Mouse (Mus musculus): ENCODE data around the gene Gfy. TPM values are rescaled to one million over a fixed set of nuclear protein-coding genes. Genes with fewer than 3 reads are reported as not detected.

The Gfy gene
- polyA plus RNA-seq, 1 experiment from 2014 or later, result not detected

DNA sequence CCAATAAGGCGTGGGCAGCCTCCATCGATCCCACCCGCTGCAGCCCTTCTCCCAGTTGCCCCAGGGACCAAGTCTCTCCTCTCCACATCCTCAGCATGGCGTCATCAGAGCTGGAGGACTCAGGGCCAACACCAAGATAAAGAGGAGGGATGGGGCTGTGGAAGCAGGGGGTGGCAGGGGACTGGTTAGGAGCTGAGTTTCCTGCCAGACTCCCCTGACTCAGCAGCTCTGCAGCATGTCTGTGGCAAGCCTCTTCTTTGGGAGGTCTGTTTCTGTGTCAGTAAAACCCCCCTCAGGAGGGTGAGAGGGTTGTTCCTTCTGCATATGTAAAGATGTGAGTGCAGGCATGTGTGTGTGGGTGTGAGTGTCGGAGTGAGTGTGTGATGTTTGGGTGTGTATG, 17.6 kb upstream of the Gfy start:
- no peaks in the 10 kb centered on the region for H3K9me3 ChIP-seq (replicated peaks; ENCODE audit: control insufficient read depth, low read length)
- no peaks in the 10 kb centered on the region for H3K4me1 ChIP-seq (ENCODE audit: control insufficient read depth, insufficient read depth, low read length)
- H3K27ac ChIP-seq (ENCODE audit: low read depth, low read length), result no peak overlapping the region
- H3K36me3 ChIP-seq (ENCODE audit: control insufficient read depth, insufficient read depth, low read length), result no peaks in the 10 kb centered on the region
- ATAC-seq (no peak), DNase-seq (ENCODE audit: low spot score) (no peak)
- no peaks in the 10 kb centered on the region for H3K27me3 ChIP-seq (replicated peaks; ENCODE audit: control insufficient read depth, insufficient read depth, low read length)
- H3K9ac ChIP-seq (ENCODE audit: low read length), result no peak overlapping the region
- H3K4me3 ChIP-seq (ENCODE audit: low read depth, low read length), result no peak overlapping the region
- WGBS, result 71% methylated on average over 5 of the region's 5 CpGs
- no peak overlapping the region for H3K4me2 ChIP-seq (ENCODE audit: low read length)

DNA sequence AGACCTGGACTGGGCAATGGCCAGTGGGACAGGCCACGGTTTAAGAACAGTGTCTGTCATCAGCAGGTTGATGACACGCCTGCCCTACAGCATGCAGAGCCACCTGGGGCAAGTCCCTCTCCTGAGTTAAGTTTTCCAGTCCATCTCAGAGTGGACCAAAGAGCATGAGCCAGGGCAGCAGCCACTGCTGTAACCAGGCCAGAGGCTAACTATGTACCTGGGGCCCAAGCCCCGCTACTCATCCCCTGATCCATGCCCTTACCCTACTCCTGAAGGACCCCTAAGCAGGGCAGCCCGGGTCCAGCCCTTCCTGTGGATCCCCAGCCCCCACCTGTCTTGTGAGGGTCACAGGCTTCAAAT, 16.8 kb upstream of the Gfy start:
- H3K9me3 ChIP-seq (replicated peaks; ENCODE audit: control insufficient read depth, low read length), result no peaks in the 10 kb centered on the region
- WGBS, result 78% methylated on average over 4 of the region's 4 CpGs
- ATAC-seq (no peak), DNase-seq (ENCODE audit: low spot score) (no peak)
- H3K4me1 ChIP-seq (ENCODE audit: control insufficient read depth, insufficient read depth, low read length), result no peaks in the 10 kb centered on the region
- H3K9ac ChIP-seq (ENCODE audit: low read length), result no peak overlapping the region
- H3K36me3 ChIP-seq (ENCODE audit: control insufficient read depth, insufficient read depth, low read length), result no peaks in the 10 kb centered on the region
- H3K4me2 ChIP-seq (ENCODE audit: low read length), result no peak overlapping the region
- H3K27me3 ChIP-seq (replicated peaks; ENCODE audit: control insufficient read depth, insufficient read depth, low read length), result no peaks in the 10 kb centered on the region
- no peak overlapping the region for H3K27ac ChIP-seq (ENCODE audit: low read depth, low read length)
- no peak overlapping the region for H3K4me3 ChIP-seq (ENCODE audit: low read depth, low read length)

DNA sequence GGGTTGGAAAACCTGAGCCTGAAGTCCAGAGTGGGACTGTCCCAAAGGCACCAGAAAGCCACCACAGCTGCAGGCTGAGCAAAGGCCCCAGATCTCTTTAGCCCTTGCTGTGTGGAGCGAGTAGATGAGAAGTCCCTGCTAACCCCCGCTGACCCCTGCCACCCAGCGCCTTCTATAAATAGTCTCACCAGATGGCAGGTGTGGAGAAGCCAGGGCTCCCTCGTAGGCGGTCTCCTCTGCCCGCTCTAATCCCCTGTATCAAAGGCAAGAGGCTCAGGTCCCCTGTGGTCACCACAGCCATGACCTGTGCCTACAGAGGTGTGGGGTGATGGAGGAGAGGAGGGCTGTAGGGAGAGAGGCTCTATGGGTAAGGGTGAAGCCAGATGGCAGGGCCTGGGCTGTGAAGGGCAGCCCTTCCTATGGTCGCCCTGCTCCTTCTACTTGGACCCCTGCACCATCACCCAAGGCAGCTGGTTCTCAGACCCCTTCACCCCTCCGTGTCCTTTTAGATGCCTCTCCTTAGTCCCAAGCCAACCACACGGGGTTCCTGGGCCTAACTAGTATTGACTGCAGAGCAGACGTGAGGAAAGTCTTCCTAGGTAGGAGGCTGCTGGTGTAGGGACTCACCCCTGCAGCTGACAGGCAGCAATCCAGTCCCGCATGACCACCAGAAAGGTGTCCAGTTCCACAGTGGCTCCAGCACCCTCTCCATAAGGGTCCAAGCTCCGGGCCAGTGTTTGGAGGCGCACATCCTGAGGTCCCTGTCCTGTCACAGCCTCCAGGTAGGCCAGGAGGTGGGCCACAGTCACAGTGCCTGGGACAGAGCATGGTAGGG, 16.2 kb upstream of the Gfy start:
- H3K27ac ChIP-seq (ENCODE audit: low read depth, low read length), result no peak overlapping the region
- H3K4me1 ChIP-seq (ENCODE audit: control insufficient read depth, insufficient read depth, low read length), result no peaks in the 10 kb centered on the region
- H3K4me3 ChIP-seq (ENCODE audit: low read depth, low read length), result no peak overlapping the region
- no peaks in the 10 kb centered on the region for H3K9me3 ChIP-seq (replicated peaks; ENCODE audit: control insufficient read depth, low read length)
- no peak overlapping the region for H3K4me2 ChIP-seq (ENCODE audit: low read length)
- no peaks in the 10 kb centered on the region for H3K36me3 ChIP-seq (ENCODE audit: control insufficient read depth, insufficient read depth, low read length)
- H3K27me3 ChIP-seq (replicated peaks; ENCODE audit: control insufficient read depth, insufficient read depth, low read length), result no peaks in the 10 kb centered on the region
- WGBS, result 63% methylated on average over 13 of the region's 13 CpGs
- DNase-seq (ENCODE audit: low spot score), result no peak
- ATAC-seq, result no peak
- H3K9ac ChIP-seq (ENCODE audit: low read length), result no peak overlapping the region

DNA sequence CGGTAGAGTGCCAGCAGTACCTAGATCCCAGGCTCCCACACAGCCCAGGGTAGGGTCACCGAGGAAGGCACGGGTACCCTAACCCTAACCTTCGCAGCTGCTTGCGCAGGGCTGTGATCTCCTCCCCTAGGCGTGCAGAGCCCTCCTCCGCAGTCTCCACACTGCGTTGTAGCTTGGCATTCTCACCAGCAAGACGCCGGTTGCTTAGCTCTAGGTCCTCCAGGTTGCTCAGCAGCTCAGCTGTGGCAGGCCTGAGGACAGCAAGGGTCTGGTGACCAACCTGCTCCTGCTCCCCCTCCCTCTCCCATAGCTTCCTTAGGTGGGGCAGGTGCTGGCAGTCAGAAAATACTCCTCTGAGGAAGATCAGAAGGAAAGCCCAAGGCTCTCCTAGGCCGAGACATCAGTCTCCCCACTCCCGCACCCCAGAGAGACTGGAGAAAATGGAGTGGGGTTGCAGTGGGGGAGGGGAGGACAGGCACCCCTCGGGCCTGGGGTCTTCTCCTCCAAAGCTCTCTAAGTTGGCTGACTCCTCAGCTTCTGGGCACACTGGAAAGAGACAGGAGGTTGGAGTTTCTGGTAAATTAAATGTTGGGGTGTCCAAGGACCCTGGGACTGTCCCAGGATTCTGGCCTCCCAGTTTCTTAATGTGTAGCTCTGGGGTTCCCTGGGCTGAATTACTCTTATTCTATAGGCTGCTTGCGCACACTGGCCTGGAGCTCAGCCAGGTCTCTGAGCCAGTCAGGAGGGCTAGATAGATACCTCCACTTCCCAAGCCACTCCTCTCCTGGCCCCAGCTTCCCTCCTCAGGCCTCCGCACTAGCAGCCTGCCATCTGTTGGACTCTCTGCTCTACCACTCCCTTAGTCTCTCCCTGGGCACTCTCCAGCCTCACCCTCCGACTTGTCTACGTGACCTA, 14.8 kb upstream of the Gfy start:
- H3K27me3 ChIP-seq (replicated peaks; ENCODE audit: control insufficient read depth, insufficient read depth, low read length), result no peaks in the 10 kb centered on the region
- no peak overlapping the region for H3K4me2 ChIP-seq (ENCODE audit: low read length)
- ATAC-seq (no peak), DNase-seq (ENCODE audit: low spot score) (no peak)
- WGBS, result 69% methylated on average over 17 of the region's 17 CpGs
- no peak overlapping the region for H3K4me3 ChIP-seq (ENCODE audit: low read depth, low read length)
- no peak overlapping the region for H3K9ac ChIP-seq (ENCODE audit: low read length)
- H3K27ac ChIP-seq (ENCODE audit: low read depth, low read length), result no peak overlapping the region
- H3K4me1 ChIP-seq (ENCODE audit: control insufficient read depth, insufficient read depth, low read length), result no peaks in the 10 kb centered on the region
- H3K36me3 ChIP-seq (ENCODE audit: control insufficient read depth, insufficient read depth, low read length), result no peaks in the 10 kb centered on the region
- no peaks in the 10 kb centered on the region for H3K9me3 ChIP-seq (replicated peaks; ENCODE audit: control insufficient read depth, low read length)

DNA sequence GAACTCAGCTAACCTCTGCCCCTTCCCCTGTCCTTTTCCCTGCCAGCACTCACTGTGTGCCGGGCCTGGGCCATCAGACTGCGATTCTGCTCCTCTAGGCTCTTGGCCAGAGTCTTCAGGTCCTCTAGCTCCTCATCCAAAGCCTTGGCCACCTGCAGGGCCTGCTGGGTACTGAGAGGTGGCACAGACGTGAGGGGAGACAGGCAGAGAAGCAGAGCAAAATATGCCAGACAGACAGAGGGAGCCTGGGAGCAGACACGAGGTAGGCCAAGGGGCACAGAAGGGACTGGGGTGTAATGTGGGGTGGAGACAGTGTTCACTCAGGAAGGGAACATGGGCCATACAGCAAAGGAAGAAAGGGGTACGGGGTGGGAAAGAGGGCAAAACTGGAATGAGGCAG, 14.0 kb upstream of the Gfy start:
- H3K36me3 ChIP-seq (ENCODE audit: control insufficient read depth, insufficient read depth, low read length), result no peaks in the 10 kb centered on the region
- H3K27ac ChIP-seq (ENCODE audit: low read depth, low read length), result no peak overlapping the region
- no peaks in the 10 kb centered on the region for H3K4me1 ChIP-seq (ENCODE audit: control insufficient read depth, insufficient read depth, low read length)
- no peak overlapping the region for H3K9ac ChIP-seq (ENCODE audit: low read length)
- 0 out of 2 replicates have a peak, but pooled peaks cover 3% of the 10 kb centered on the region for H3K27me3 ChIP-seq (replicated peaks; ENCODE audit: control insufficient read depth, insufficient read depth, low read length)
- 58% methylated on average over 5 of the region's 5 CpGs for WGBS
- no peaks in the 10 kb centered on the region for H3K9me3 ChIP-seq (replicated peaks; ENCODE audit: control insufficient read depth, low read length)
- DNase-seq (ENCODE audit: low spot score) (no peak), ATAC-seq (no peak)
- H3K4me2 ChIP-seq (ENCODE audit: low read length), result no peak overlapping the region
- no peak overlapping the region for H3K4me3 ChIP-seq (ENCODE audit: low read depth, low read length)

DNA sequence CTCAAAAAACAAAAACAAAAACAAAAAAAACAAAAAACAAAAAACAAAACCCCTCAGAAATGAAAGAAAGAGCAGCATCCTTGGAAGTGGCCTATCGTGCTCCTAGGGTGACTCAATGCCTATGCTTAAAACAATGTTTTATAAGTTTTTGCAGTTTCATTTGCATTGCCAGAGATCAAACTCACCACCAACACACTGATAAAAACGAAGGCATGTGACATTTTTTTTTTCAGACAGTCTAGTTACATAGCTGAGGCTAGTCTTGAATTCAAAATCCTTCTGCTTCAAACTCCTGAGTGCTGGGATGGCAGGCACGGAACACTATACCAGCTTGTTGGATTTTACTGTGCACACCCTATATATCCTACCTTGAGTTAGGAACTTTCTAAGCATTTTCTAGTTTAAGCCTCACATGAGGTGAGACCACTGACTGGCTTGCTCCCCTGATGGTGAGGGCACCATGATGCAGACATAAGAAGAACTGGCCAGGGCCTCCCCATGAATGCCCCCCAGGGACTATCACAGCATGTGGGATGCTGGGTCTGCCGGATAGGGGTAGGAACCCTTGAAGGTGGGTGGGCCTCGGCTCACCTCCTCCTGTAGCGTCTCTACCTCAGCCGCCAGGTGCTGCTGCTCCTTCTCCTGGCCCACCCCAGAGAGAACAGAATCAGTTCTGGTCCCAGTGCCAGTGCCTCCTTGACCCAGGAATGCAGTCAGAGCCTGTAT, 13.4 kb upstream of the Gfy start:
- no peak for ATAC-seq

DNA sequence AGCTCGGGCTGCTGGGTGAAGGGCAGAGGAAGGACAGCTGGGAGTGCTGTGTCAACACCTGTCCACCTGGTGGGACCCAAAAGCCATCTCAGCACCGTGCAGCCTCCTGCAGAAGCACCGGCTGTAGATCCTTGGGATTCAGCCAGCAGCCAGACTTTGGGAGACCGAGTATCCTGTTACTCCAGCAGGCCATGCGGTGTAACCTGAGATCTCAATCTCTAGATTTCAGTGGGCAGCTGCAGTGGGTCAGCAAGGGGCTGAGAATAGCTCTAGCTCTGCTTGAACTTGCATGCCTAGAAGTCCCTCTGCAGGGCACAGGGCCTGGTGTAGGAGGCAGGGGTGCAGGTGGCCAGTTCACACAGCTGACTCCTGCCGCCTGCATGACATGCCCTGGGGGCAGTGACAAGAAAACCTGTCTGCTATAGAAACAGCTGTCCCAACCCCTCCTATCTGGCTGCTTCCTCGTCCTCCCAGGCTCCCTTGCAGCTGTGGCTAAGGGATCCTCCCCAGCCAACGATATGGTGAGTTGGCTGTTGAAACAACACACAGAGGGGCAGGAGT, 12.5 kb upstream of the Gfy start:
- Histone ChIP-seq H3K4me1 (ENCODE audit: control insufficient read depth, insufficient read depth, low read length) (no peaks in the 10 kb centered on the region), H3K36me3 (ENCODE audit: control insufficient read depth, insufficient read depth, low read length) (no peaks in the 10 kb centered on the region), H3K4me3 (ENCODE audit: low read depth, low read length) (no peak overlapping the region), H3K9ac (ENCODE audit: low read length) (no peak overlapping the region; the same call in 1 of the 2 replicates), H3K27me3 (replicated peaks; ENCODE audit: control insufficient read depth, insufficient read depth, low read length) (0 out of 2 replicates have a peak, but pooled peaks cover 3% of the 10 kb centered on the region), H3K4me2 (ENCODE audit: low read length) (no peak overlapping the region), H3K9me3 (replicated peaks; ENCODE audit: control insufficient read depth, low read length) (no peaks in the 10 kb centered on the region), H3K27ac (ENCODE audit: low read depth, low read length) (no peak overlapping the region)
- no peak for DNase-seq (ENCODE audit: low spot score)
- WGBS, result 24% methylated on average over 8 of the region's 8 CpGs
- ATAC-seq, result no peak

More for the DNA sequence above, 13.4 kb upstream of the Gfy start:
- H3K9me3 ChIP-seq (replicated peaks; ENCODE audit: control insufficient read depth, low read length), result no peaks in the 10 kb centered on the region
- DNase-seq (ENCODE audit: low spot score), result no peak
- H3K4me2 ChIP-seq (ENCODE audit: low read length), result no peak overlapping the region
- WGBS, result 79% methylated on average over 7 of the region's 7 CpGs
- no peaks in the 10 kb centered on the region for H3K4me1 ChIP-seq (ENCODE audit: control insufficient read depth, insufficient read depth, low read length)
- no peak overlapping the region for H3K4me3 ChIP-seq (ENCODE audit: low read depth, low read length)
- no peak overlapping the region for H3K9ac ChIP-seq (ENCODE audit: low read length)
- no peak overlapping the region for H3K27ac ChIP-seq (ENCODE audit: low read depth, low read length)
- 0 out of 2 replicates have a peak, but pooled peaks cover 3% of the 10 kb centered on the region for H3K27me3 ChIP-seq (replicated peaks; ENCODE audit: control insufficient read depth, insufficient read depth, low read length)
- H3K36me3 ChIP-seq (ENCODE audit: control insufficient read depth, insufficient read depth, low read length), result no peaks in the 10 kb centered on the region

DNA sequence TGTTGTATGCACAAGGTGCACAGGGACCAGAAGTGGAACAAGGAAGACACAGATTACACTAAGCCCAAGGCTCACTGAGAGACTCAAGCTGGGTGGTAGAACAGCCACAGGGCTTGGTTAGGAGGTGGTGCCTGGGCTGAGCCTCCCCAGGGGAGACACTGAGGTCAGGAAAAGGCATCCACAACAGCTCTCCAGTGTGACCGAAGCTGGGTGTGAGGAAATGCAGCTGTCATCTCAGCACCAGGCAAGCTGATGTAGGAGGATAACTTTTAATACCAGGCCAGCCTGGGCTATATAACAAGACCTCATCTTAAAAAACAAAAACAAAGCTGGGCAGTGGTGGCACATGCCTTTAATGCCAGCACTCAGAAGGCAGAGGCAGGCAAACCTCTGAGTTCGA, 11.8 kb upstream of the Gfy start:
- no peak overlapping the region for H3K4me3 ChIP-seq (ENCODE audit: low read depth, low read length)
- DNase-seq (ENCODE audit: low spot score) (no peak), ATAC-seq (no peak)
- 0 out of 2 replicates have a peak, but pooled peaks cover 3% of the 10 kb centered on the region for H3K27me3 ChIP-seq (replicated peaks; ENCODE audit: control insufficient read depth, insufficient read depth, low read length)
- H3K9me3 ChIP-seq (replicated peaks; ENCODE audit: control insufficient read depth, low read length), result no peaks in the 10 kb centered on the region
- H3K36me3 ChIP-seq (ENCODE audit: control insufficient read depth, insufficient read depth, low read length), result no peaks in the 10 kb centered on the region
- 80% methylated on average over 2 of the region's 2 CpGs for WGBS
- H3K4me2 ChIP-seq (ENCODE audit: low read length), result no peak overlapping the region
- H3K9ac ChIP-seq (ENCODE audit: low read length), result no peak overlapping the region
- no peaks in the 10 kb centered on the region for H3K4me1 ChIP-seq (ENCODE audit: control insufficient read depth, insufficient read depth, low read length)
- H3K27ac ChIP-seq (ENCODE audit: low read depth, low read length), result no peak overlapping the region
